Mouse (Mus musculus): ENCODE measurements around the gene Srsf7. TPM values are rescaled to one million over a fixed set of nuclear protein-coding genes. Genes with fewer than 3 reads are reported as not detected.
A peak's percentile ranks its signal among the peaks of the same experiment; 100 is the strongest.
"Not testable (repeated sequence)": the region's sequence is repeated elsewhere in the genome, so short reads cannot be mapped to it uniquely, and the experiment has no call there.

Srsf7 gene
- polyA plus RNA-seq, 1 experiment from 2014 or later, result 583 TPM

DNA sequence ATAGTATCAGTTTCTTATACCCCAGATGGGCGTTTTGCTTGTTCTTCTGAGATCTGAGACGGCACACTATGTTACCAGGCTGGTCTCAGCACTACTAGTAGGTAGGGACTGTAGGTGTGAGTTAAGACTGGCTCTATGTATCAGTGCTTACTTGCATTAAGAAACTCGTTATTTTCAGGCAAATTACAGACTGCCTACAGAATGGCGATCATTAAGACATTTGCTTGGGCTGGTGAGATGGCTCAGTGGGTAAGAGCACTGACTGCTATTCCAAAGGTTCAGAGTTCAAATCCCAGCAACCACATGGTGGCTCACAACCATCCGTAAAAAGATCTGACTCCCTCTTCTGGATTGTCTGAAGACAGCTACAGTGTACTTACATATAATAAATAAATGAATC lies 18.0 kb upstream of the Srsf7 start:
- H3K9me3 ChIP-seq; H3K27me3 ChIP-seq; H3K27ac ChIP-seq (replicated peaks); H3K4me1 ChIP-seq; H3K36me3 ChIP-seq; ATAC-seq (replicated peaks): not testable (repeated sequence)
- Histone ChIP-seq H3K9ac (replicated peaks) (peak overlapping the region; percentile 63), H3K4me3 (peak overlapping the region; percentile 60), H3K4me2 (replicated peaks) (peak overlapping the region; percentile 76)
- 51% methylated on average over 5 of the region's 5 CpGs for WGBS

DNA sequence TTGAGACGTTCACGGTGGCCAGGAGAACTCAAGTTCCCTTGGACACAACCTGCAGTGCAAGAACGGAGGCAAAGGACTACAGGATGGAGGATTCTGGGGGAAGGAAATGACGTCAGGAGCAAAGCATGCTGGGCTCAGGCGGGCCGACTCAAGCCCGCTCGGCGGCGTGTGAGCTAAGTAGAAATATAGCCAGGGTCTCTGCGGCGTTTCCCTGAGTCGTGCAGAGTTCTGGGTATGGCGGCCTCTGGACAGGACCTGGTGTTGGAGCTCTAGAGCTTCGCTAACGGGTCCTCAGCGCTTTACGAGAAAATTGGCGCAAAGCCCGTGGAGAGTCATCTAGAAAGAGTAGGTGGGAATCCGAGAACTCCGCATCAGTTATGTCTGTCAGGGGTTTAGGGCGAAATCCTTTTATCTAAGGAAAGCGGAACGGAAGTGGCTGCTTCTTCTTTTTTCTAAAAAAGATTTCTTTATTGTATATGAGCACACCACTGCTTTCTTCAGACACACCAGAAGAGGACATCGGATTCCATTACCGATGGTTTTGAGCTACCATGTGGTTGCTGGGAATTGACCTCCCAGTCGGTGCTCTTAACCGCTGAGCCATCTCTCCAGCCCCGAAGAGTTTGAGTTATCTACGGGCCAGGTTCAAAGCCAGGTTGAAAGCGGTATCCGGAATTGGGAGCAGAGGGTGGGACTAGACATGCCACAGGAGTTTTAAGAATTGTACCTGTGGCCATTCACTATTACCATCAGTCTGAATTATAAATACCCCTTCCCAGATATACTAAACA lies 17.4 kb upstream of the Srsf7 start, which contains the start of gene Gemin6:
Gemin6 (plus strand) TSS at position 116 of the 791 bp plus-strand sequence.
- Histone ChIP-seq H3K9me3 (no peaks in the 10 kb centered on the region), H3K9ac (replicated peaks) (peak within 1 kb of the TSS; percentile 63), H3K4me2 (replicated peaks) (peak within 1 kb of the TSS; percentile 76), H3K4me3 (peak within 1 kb of the TSS; percentile 60), H3K36me3 (no peaks in the 10 kb centered on the region), H3K4me1 (peaks cover 9% of the 10 kb centered on the region), H3K27ac (replicated peaks) (peak within 1 kb of the TSS; percentile 82), H3K27me3 (no peaks in the 10 kb centered on the region)
- peak; percentile 99 for ATAC-seq (replicated peaks)
- under 1% methylated on average over 33 of the region's 33 CpGs for WGBS

GRCm38 (mm10) chr17:80223829-80224228 lies 16.7 kb upstream of the Srsf7 start:
- Histone ChIP-seq H3K4me1 (peaks cover 9% of the 10 kb centered on the region), H3K9ac (replicated peaks) (peak overlapping the region; percentile 63), H3K4me3 (peak overlapping the region; percentile 60), H3K4me2 (replicated peaks) (peak overlapping the region; percentile 76), H3K9me3 (no peaks in the 10 kb centered on the region), H3K27ac (replicated peaks) (peak overlapping the region; percentile 82), H3K36me3 (no peaks in the 10 kb centered on the region), H3K27me3 (no peaks in the 10 kb centered on the region)
- ATAC-seq (replicated peaks), result peak; percentile 28
- 10% methylated on average over 9 of the region's 9 CpGs for WGBS

DNA sequence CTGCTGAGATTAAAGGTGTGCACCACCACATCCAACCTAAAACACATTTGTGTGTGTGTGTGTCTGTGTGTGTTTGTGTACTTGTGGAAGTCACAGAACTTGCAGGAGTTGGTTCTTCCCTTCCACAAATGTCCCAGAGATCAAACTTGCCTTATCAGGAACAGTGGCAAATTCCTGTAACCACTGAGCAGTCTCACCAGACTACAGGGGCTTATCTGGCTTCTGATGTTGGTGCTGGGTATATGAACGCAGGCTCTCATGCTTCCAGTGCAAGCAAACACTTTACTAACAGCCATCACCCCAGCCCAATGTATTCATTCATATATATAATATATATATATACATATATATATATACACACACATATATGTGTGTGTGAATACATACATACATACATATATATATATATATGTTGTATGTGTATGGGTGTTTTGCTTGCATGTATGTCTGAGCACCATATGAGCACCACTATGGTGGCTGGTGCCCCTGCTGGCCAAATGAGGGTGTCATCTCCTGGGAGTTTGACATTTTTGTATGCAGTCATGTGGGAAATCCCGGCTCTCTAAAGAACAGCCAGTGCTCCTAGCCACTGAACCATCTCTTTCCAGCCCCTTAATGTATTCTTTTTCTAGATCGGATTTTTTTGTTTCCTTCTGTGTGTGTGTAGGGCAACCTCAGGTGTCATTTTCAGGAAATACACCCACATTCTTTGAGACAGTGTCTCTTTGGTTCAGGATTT lies 15.0 kb upstream of the Srsf7 start:
- no peak overlapping the region for H3K9ac ChIP-seq (replicated peaks)
- no peak overlapping the region for H3K4me2 ChIP-seq (replicated peaks)
- H3K4me1 ChIP-seq, result peaks cover 9% of the 10 kb centered on the region
- ATAC-seq (replicated peaks), result no peak
- no peaks in the 10 kb centered on the region for H3K36me3 ChIP-seq
- no peaks in the 10 kb centered on the region for H3K9me3 ChIP-seq
- no peaks in the 10 kb centered on the region for H3K27me3 ChIP-seq
- no peak overlapping the region for H3K4me3 ChIP-seq
- 68% methylated on average over 3 of the region's 3 CpGs for WGBS
- no peak overlapping the region for H3K27ac ChIP-seq (replicated peaks)

DNA sequence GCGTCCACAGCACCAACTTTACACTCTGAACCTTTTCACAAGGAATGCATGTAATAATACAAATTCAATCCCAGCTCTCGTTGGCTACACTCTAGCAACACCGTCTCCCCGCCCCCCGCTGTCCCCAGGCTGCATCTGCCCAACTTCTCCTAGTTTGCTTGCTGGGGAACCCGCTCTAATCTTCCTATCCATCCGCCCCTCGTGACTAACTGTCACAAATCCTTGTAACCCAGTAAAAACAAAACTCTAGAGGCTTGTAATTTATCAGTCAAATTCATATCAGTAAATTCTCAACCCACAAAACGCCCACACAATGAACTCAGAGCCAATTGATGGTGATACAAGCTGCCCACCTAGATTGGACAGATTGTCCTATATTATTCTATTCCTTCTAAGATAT lies 14.1 kb upstream of the Srsf7 start:
- no peak overlapping the region for H3K9ac ChIP-seq (replicated peaks)
- H3K4me2 ChIP-seq (replicated peaks), result no peak overlapping the region
- peaks cover 9% of the 10 kb centered on the region for H3K4me1 ChIP-seq
- WGBS, result 71% methylated on average over 9 of the region's 9 CpGs
- H3K9me3 ChIP-seq, result no peaks in the 10 kb centered on the region
- H3K36me3 ChIP-seq, result no peaks in the 10 kb centered on the region
- no peak overlapping the region for H3K4me3 ChIP-seq
- no peak for ATAC-seq (replicated peaks)
- H3K27ac ChIP-seq (replicated peaks), result no peak overlapping the region
- no peaks in the 10 kb centered on the region for H3K27me3 ChIP-seq

DNA sequence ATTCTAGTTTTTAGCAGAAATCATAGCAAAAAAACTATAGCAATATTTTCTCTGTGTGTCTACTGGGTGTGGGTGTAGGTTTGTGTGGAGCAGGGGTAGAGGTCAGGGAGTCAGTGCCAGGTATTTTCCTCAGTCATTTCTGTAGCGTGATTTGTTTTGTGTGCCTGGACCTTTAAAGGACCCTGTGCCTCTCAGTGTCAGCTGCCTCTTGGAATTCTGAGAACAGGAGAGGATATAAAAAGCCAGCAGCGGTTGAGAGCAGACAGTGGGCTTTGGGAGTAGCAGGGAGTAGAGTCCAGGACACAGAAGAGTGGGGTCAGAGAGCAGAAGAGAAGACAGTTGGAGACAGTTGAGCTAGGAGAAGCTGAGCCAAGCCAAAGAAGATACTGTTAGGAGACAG lies 13.0 kb upstream of the Srsf7 start:
- no peak overlapping the region for H3K4me3 ChIP-seq
- H3K4me1 ChIP-seq, result peaks cover 8% of the 10 kb centered on the region
- H3K4me2 ChIP-seq (replicated peaks), result no peak overlapping the region
- no peak overlapping the region for H3K9ac ChIP-seq (replicated peaks)
- no peaks in the 10 kb centered on the region for H3K36me3 ChIP-seq
- WGBS, result 85% methylated on average over 2 of the region's 2 CpGs
- no peaks in the 10 kb centered on the region for H3K9me3 ChIP-seq
- no peaks in the 10 kb centered on the region for H3K27me3 ChIP-seq
- ATAC-seq (replicated peaks), result no peak
- H3K27ac ChIP-seq (replicated peaks), result no peak overlapping the region

GRCm38 (mm10) chr17:80213998-80214397 lies 6.9 kb upstream of the Srsf7 start:
- not testable (repeated sequence) for ATAC-seq (replicated peaks); H3K9ac ChIP-seq (replicated peaks); H3K27me3 ChIP-seq; H3K4me3 ChIP-seq; H3K9me3 ChIP-seq; H3K36me3 ChIP-seq; H3K4me1 ChIP-seq; H3K4me2 ChIP-seq (replicated peaks); H3K27ac ChIP-seq (replicated peaks)
- 95% methylated on average over 4 of the region's 4 CpGs for WGBS

- H3K4me1 ChIP-seq, result peaks cover 31% of the 10 kb centered on the region
- peak overlapping the region; percentile 95 for H3K4me3 ChIP-seq
- H3K9ac ChIP-seq (replicated peaks), result peak overlapping the region; percentile 96
- no peaks in the 10 kb centered on the region for H3K27me3 ChIP-seq
- peak overlapping the region; percentile 83 for H3K4me2 ChIP-seq (replicated peaks)
- under 1% methylated on average over 36 of the region's 36 CpGs for WGBS
- peak overlapping the region; percentile 99 for H3K27ac ChIP-seq (replicated peaks)
- H3K36me3 ChIP-seq, result peaks cover 32% of the 10 kb centered on the region
- peak; percentile 76 for ATAC-seq (replicated peaks)
- H3K9me3 ChIP-seq, result no peaks in the 10 kb centered on the region
These were observed 821 bp downstream of the Srsf7 start for GRCm38 (mm10) chr17:80206301-80206670.

DNA sequence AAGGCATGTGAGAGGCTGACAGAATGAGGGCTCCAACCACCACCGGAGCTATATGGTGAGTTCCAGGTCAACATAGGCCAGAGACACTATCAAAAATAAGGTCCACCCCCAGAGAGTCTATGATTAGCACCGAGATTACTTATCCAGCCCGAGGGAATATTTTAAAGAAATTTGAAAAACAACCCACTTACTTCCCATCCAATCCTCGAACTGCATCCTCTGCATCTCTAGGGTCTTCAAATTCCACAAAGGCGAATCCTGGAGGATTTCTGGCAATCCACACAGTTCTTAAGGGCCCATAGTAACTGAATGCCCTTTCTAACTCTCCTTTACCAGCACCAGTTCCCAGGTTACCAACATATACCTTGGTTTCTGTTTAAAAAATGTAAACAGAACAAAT lies 1.4 kb downstream of the Srsf7 start:
- whole genome bisulfite sequencing, result 21% methylated on average over 5 of the region's 5 CpGs
- Histone ChIP-seq H3K27ac (replicated peaks) (peak overlapping the region; percentile 99), H3K36me3 (peaks cover 36% of the 10 kb centered on the region)

DNA sequence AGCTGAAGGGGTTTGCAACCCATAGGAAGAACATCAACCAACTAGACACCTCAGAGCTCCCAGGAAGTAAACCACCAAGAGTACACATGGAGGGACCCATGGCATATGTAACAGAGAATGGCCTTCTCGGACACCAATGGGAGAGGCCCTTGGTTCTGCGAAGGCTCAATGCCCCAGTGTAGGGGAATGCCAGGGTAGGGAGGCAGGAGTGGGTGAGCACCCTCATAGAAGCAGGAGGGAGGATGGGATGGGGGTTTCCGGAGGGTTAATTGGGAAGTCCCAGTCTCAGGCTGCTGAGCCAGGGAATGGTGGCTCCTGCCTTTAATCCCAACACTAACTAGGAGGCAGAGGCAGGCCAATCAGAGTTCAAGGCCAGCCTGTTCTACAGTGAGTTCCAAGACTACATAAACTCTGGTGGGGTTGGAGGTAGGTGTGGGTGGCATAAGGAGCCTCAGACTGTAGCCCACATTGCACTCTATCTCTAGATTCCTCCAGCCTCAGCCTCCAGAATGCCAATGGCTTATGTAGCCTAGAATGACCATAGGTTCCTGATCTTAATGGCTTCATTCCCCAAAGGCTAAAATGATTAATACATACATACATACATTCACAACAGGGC lies 7.8 kb downstream of the Srsf7 start:
- Histone ChIP-seq H3K4me2 (replicated peaks) (no peak overlapping the region), H3K4me3 (no peak overlapping the region), H3K9me3 (no peaks in the 10 kb centered on the region), H3K36me3 (peaks cover 81% of the 10 kb centered on the region), H3K4me1 (peaks cover 13% of the 10 kb centered on the region), H3K27ac (replicated peaks) (no peak overlapping the region), H3K27me3 (no peaks in the 10 kb centered on the region), H3K9ac (replicated peaks) (no peak overlapping the region)
- 95% methylated on average over 3 of the region's 3 CpGs for WGBS
- ATAC-seq (replicated peaks), result peak; percentile 57; the same call in 1 of the 2 replicates

More for the DNA sequence above, 1.4 kb downstream of the Srsf7 start:
- no peaks in the 10 kb centered on the region for H3K27me3 ChIP-seq
- H3K4me3 ChIP-seq, result peak overlapping the region; percentile 95
- H3K4me2 ChIP-seq (replicated peaks), result peak overlapping the region; percentile 83
- H3K9ac ChIP-seq (replicated peaks), result peak overlapping the region; percentile 96
- H3K9me3 ChIP-seq, result no peaks in the 10 kb centered on the region
- peaks cover 31% of the 10 kb centered on the region for H3K4me1 ChIP-seq
- ATAC-seq (replicated peaks), result no peak

GRCm38 (mm10) chr17:80193075-80193474 lies 14.0 kb downstream of the Srsf7 start:
- no peak for ATAC-seq (replicated peaks)
- Histone ChIP-seq H3K9ac (replicated peaks) (no peak overlapping the region), H3K4me3 (no peak overlapping the region), H3K36me3 (peaks cover 34% of the 10 kb centered on the region), H3K27ac (replicated peaks) (no peak overlapping the region), H3K27me3 (no peaks in the 10 kb centered on the region), H3K4me1 (no peaks in the 10 kb centered on the region), H3K9me3 (no peaks in the 10 kb centered on the region), H3K4me2 (replicated peaks) (no peak overlapping the region)
- 73% methylated on average over 5 of the region's 5 CpGs for WGBS

DNA sequence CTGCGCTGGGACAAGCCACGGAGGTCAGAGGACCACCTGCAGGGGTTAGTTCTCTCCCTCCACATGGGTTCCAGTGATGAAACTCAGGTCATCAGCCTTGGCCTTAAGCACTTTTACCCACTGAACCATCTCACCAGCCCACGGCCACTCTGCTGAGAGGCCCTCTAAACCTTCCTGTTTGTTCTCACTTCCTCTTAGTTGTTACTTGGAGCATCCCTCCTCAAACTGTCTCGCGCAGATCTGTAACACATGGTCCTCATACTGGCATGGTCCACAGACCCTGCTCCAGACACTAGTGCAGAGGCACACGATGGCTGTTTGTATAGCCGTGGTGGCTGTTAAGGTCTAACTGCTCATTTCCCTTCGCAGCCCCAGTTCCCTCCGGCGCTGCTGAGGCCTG lies 23.5 kb downstream of the Srsf7 start:
- 86% methylated on average over 9 of the region's 10 CpGs for WGBS
- Histone ChIP-seq H3K4me1 (no peaks in the 10 kb centered on the region), H3K9me3 (no peaks in the 10 kb centered on the region), H3K9ac (replicated peaks) (no peak overlapping the region), H3K4me3 (no peak overlapping the region), H3K27ac (replicated peaks) (no peak overlapping the region), H3K4me2 (replicated peaks) (no peak overlapping the region), H3K36me3 (no peaks in the 10 kb centered on the region), H3K27me3 (no peaks in the 10 kb centered on the region)
- ATAC-seq (replicated peaks), result no peak

All from forebrain, embryonic 15.5 days (tissue).